In genomic region chr9:36707304-36707703, GRCm38 (mm10) we compare ENCODE assay signal across 19 mouse cellular contexts. TPM values are rescaled to one million over a fixed set of nuclear protein-coding genes. Genes with fewer than 3 reads are reported as not detected.
A peak's percentile ranks its signal among the peaks of the same experiment; 100 is the strongest.
DNase-seq lines count a peak whose midpoint lies in the region; ATAC-seq lines count a peak whose summit lies in the region.
"Had no signal": no experiment of that assay in that cellular context is flagged by ENCODE, and none has a peak within 500 bp of the region (broad histone marks: within the 10 kb centered on the region; RNA-seq: fewer than 3 reads in every experiment).

No protein-coding gene starts in this region.

- peak; percentile 88 for DNase-seq in 416B (ENCODE audit: low read depth)
- DNase-seq in adrenal gland, adult (ENCODE audit: inconsistent age in 2 of 2, low spot score in 1 of 2) = no peak
- DNase-seq in right cerebral cortex, adult 2 months (ENCODE audit: low spot score in 2 of 2) = no peak
- DNase-seq: adrenal gland, adult 2 months; adrenal gland, postnatal 10 days; adrenal gland, postnatal 25 days; cerebellum, adult 11 months; cerebellum, adult 18-20 months; cerebellum, adult 8-10 months; cerebellum, adult 9-11 months; cerebellum, postnatal 25 days; forebrain, postnatal 0 days had no signal

- peak; percentile 60 for ATAC-seq in common myeloid progenitor, adult 5-6 weeks (replicated peaks; ENCODE audit: low read depth, poor library complexity, severe bottlenecking)
- peak; percentile 66 for ATAC-seq in megakaryocyte-erythroid progenitor cell, adult 5-6 weeks (replicated peaks; ENCODE audit: low FRiP score, low TSS enrichment, poor library complexity, severe bottlenecking)
- ATAC-seq: activated CD4-positive, CD25-positive, alpha-beta regulatory T cell, adult 4 months; forebrain, embryonic 13.5 days; forebrain, embryonic 15.5 days; forebrain, postnatal 0 days; Patski had no signal

RNA-seq across cellular contexts. Expression of gene Acrv1, which starts 14.3 kb away (rescaled TPM):
- total RNA-seq in common myeloid progenitor, adult 5-6 weeks (2017) = not detected in 2 replicates
- total RNA-seq in megakaryocyte-erythroid progenitor cell, adult 5-6 weeks (2014; fragmentation: Nextera tagmentation) = not detected in 2 replicates
- not detected in 2 replicates for total RNA-seq in megakaryocyte-erythroid progenitor cell, adult 5-6 weeks (2017)
- total RNA-seq: adrenal gland, adult 2 months; adrenal gland, postnatal 10 days; adrenal gland, postnatal 25 days; adrenal gland, postnatal 4 days; forebrain, postnatal 0 days had no signal

RNA-seq across cellular contexts. Expression of gene Chek1, which starts 19.6 kb away (rescaled TPM):
- total RNA-seq in common myeloid progenitor, adult 5-6 weeks (2017) = 85.5 and 125 TPM in 2 replicates
- total RNA-seq in megakaryocyte-erythroid progenitor cell, adult 5-6 weeks (2014; fragmentation: Nextera tagmentation) = 42.9 and 54.5 TPM in 2 replicates
- total RNA-seq in megakaryocyte-erythroid progenitor cell, adult 5-6 weeks (2017) = 94.6 and 124 TPM in 2 replicates
